Mouse (Mus musculus): ENCODE measurements around the gene Krtcap3. TPM values are rescaled to one million over a fixed set of nuclear protein-coding genes. Genes with fewer than 3 reads are reported as not detected.

The Krtcap3 gene
- polyA plus RNA-seq, 1 experiment from 2014 or later = 71.1 TPM

GRCm38 (mm10) chr5:31266101-31266500 lies 14.6 kb downstream of the Krtcap3 start:
- H3K4me2 ChIP-seq (ENCODE audit: low read depth, low read length) = no peak overlapping the region
- H3K9ac ChIP-seq (ENCODE audit: low read depth, low read length) = no peak overlapping the region
- H3K4me3 ChIP-seq (ENCODE audit: low read length) = no peak overlapping the region
- 87% methylated on average over 7 of the region's 7 CpGs for WGBS
- no peak for ATAC-seq
- H3K27ac ChIP-seq (ENCODE audit: low read length) = no peak overlapping the region
- no peaks in the 10 kb centered on the region for H3K4me1 ChIP-seq (ENCODE audit: control insufficient read depth, insufficient read depth, low read length)
- H3K9me3 ChIP-seq (ENCODE audit: control insufficient read depth, low read length) = no peaks in the 10 kb centered on the region
- peaks cover 6% of the 10 kb centered on the region; the same call in 1 of the 2 replicates for H3K36me3 ChIP-seq (ENCODE audit: control insufficient read depth, insufficient read depth, low read length)
- no peaks in the 10 kb centered on the region for H3K27me3 ChIP-seq (replicated peaks; ENCODE audit: control insufficient read depth, insufficient read depth, low read length)

GRCm38 (mm10) chr5:31267686-31268085 lies 16.2 kb downstream of the Krtcap3 start:
- ATAC-seq = no peak
- 78% methylated on average over 6 of the region's 6 CpGs for WGBS
- H3K27ac ChIP-seq (ENCODE audit: low read length) = no peak overlapping the region
- H3K4me1 ChIP-seq (ENCODE audit: control insufficient read depth, insufficient read depth, low read length) = no peaks in the 10 kb centered on the region
- H3K4me3 ChIP-seq (ENCODE audit: low read length) = no peak overlapping the region
- H3K36me3 ChIP-seq (ENCODE audit: control insufficient read depth, insufficient read depth, low read length) = peaks cover 6% of the 10 kb centered on the region; the same call in 1 of the 2 replicates
- H3K27me3 ChIP-seq (replicated peaks; ENCODE audit: control insufficient read depth, insufficient read depth, low read length) = no peaks in the 10 kb centered on the region
- H3K9ac ChIP-seq (ENCODE audit: low read depth, low read length) = no peak overlapping the region
- H3K4me2 ChIP-seq (ENCODE audit: low read depth, low read length) = no peak overlapping the region
- no peaks in the 10 kb centered on the region for H3K9me3 ChIP-seq (ENCODE audit: control insufficient read depth, low read length)

DNA sequence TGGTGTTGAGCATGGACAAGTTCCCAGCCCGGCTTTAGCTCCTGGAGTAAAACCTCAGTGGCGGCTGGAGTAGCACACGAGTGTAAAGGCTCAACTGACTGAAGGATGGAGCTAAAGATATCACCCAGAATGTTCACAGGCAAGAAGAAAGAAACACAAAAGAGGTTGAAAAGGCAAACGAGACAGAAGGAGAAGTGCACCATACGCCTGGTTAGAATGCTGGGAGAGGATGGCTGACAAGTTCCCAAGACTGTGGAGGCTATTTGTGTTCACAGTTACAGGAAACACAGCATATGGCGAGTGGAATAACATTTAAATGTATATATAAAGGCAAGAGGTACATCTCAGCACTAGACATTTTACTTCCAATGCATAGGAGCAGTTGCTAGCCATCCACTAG lies 21.5 kb downstream of the Krtcap3 start:
- WGBS = 90% methylated on average over 6 of the region's 6 CpGs
- ATAC-seq = no peak
- Histone ChIP-seq H3K27ac (ENCODE audit: low read length) (no peak overlapping the region), H3K9ac (ENCODE audit: low read depth, low read length) (no peak overlapping the region), H3K27me3 (replicated peaks; ENCODE audit: control insufficient read depth, insufficient read depth, low read length) (no peaks in the 10 kb centered on the region), H3K4me2 (ENCODE audit: low read depth, low read length) (no peak overlapping the region), H3K4me3 (ENCODE audit: low read length) (no peak overlapping the region), H3K9me3 (ENCODE audit: control insufficient read depth, low read length) (no peaks in the 10 kb centered on the region), H3K4me1 (ENCODE audit: control insufficient read depth, insufficient read depth, low read length) (no peaks in the 10 kb centered on the region), H3K36me3 (ENCODE audit: control insufficient read depth, insufficient read depth, low read length) (peaks cover 6% of the 10 kb centered on the region; the same call in 1 of the 2 replicates)

DNA sequence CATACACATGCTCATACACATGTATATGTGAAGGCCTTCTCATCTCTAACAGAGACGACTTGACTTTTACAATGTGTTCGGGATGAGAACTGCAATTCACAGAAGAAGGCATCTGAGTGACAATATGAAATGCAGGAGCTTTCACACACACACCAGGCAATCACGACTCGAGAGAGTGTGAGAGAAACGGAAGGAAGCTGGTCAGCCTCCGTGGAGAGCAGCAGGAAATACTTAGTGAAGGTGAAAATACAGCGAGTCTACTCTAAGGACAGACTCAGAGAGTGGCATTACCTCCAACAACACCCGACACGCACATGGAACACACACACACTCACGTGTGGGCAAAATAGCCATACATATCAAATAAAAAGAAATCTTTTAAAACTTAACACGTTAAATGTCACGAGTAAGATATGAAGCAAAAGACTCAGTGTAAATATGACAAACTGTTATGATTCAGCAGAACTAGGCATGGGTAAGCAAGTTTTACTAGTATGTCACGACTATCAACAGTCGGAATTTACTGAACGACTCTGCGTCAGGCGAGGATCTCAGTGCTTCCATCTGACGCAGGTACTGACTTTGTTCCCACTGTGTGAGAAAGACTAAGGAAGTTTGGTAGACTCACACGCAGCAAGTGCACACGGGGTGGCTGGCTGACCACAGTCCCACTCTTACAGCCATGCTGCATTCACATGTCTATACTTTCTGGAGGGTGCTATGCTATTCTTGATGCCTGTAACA lies 27.9 kb downstream of the Krtcap3 start:
- no peaks in the 10 kb centered on the region for H3K27me3 ChIP-seq (replicated peaks; ENCODE audit: control insufficient read depth, insufficient read depth, low read length)
- 85% methylated on average over 20 of the region's 20 CpGs for WGBS

GRCm38 (mm10) chr5:31288225-31288624 lies 36.7 kb downstream of the Krtcap3 start:
- Histone ChIP-seq H3K4me1 (ENCODE audit: control insufficient read depth, insufficient read depth, low read length) (peaks cover 11% of the 10 kb centered on the region; the same call in 1 of the 2 replicates), H3K9me3 (ENCODE audit: control insufficient read depth, low read length) (no peaks in the 10 kb centered on the region), H3K36me3 (ENCODE audit: control insufficient read depth, insufficient read depth, low read length) (peaks cover 6% of the 10 kb centered on the region; the same call in 1 of the 2 replicates), H3K9ac (ENCODE audit: low read depth, low read length) (no peak overlapping the region), H3K27me3 (replicated peaks; ENCODE audit: control insufficient read depth, insufficient read depth, low read length) (no peaks in the 10 kb centered on the region), H3K4me2 (ENCODE audit: low read depth, low read length) (no peak overlapping the region), H3K4me3 (ENCODE audit: low read length) (no peak overlapping the region), H3K27ac (ENCODE audit: low read length) (no peak overlapping the region)
- ATAC-seq = no peak
- 78% methylated on average over 4 of the region's 4 CpGs for WGBS

More for the DNA sequence above, 27.9 kb downstream of the Krtcap3 start:
- no peak for ATAC-seq
- Histone ChIP-seq H3K4me1 (ENCODE audit: control insufficient read depth, insufficient read depth, low read length) (no peaks in the 10 kb centered on the region), H3K9me3 (ENCODE audit: control insufficient read depth, low read length) (no peaks in the 10 kb centered on the region), H3K36me3 (ENCODE audit: control insufficient read depth, insufficient read depth, low read length) (0 out of 2 replicates have a peak, but pooled peaks cover 5% of the 10 kb centered on the region), H3K27ac (ENCODE audit: low read length) (no peak overlapping the region), H3K4me3 (ENCODE audit: low read length) (no peak overlapping the region), H3K9ac (ENCODE audit: low read depth, low read length) (no peak overlapping the region), H3K4me2 (ENCODE audit: low read depth, low read length) (no peak overlapping the region)

DNA sequence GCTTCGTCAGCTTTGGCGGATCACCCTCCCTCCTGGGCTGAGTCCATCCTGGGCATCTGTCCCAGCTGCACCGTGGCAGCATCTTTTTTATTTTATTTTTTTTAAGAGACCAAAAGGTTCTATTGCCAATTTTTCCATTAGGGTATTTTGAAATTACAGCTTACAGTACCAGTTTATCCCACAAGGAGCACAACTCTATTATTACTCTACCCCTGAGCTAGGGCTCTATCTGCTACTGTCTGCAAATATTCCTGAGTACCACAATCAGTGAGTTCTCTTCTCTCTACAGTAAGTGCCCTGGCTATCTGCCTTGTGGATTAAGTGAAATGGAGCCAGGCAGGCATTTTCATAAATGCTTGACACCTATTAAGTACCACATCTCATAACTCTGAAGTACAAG lies 37.2 kb downstream of the Krtcap3 start:
- Histone ChIP-seq H3K27me3 (replicated peaks; ENCODE audit: control insufficient read depth, insufficient read depth, low read length) (no peaks in the 10 kb centered on the region), H3K4me3 (ENCODE audit: low read length) (no peak overlapping the region), H3K9ac (ENCODE audit: low read depth, low read length) (no peak overlapping the region), H3K27ac (ENCODE audit: low read length) (no peak overlapping the region), H3K4me1 (ENCODE audit: control insufficient read depth, insufficient read depth, low read length) (peaks cover 11% of the 10 kb centered on the region; the same call in 1 of the 2 replicates), H3K4me2 (ENCODE audit: low read depth, low read length) (no peak overlapping the region), H3K9me3 (ENCODE audit: control insufficient read depth, low read length) (no peaks in the 10 kb centered on the region), H3K36me3 (ENCODE audit: control insufficient read depth, insufficient read depth, low read length) (peaks cover 6% of the 10 kb centered on the region; the same call in 1 of the 2 replicates)
- no peak for ATAC-seq
- 86% methylated on average over 3 of the region's 3 CpGs for WGBS

- Histone ChIP-seq H3K36me3 (ENCODE audit: control insufficient read depth, insufficient read depth, low read length) (peaks cover 6% of the 10 kb centered on the region; the same call in 1 of the 2 replicates), H3K4me2 (ENCODE audit: low read depth, low read length) (peak overlapping the region; percentile 84; the same call in 1 of the 2 replicates), H3K4me3 (ENCODE audit: low read length) (no peak overlapping the region; the same call in 1 of the 2 replicates), H3K4me1 (ENCODE audit: control insufficient read depth, insufficient read depth, low read length) (peaks cover 15% of the 10 kb centered on the region), H3K9ac (ENCODE audit: low read depth, low read length) (no peak overlapping the region), H3K9me3 (ENCODE audit: control insufficient read depth, low read length) (no peaks in the 10 kb centered on the region), H3K27me3 (replicated peaks; ENCODE audit: control insufficient read depth, insufficient read depth, low read length) (no peaks in the 10 kb centered on the region), H3K27ac (ENCODE audit: low read length) (no peak overlapping the region)
- no peak for ATAC-seq
- WGBS = 73% methylated on average over 3 of the region's 3 CpGs
These were observed 38.2 kb downstream of the Krtcap3 start for GRCm38 (mm10) chr5:31289626-31290230.

DNA sequence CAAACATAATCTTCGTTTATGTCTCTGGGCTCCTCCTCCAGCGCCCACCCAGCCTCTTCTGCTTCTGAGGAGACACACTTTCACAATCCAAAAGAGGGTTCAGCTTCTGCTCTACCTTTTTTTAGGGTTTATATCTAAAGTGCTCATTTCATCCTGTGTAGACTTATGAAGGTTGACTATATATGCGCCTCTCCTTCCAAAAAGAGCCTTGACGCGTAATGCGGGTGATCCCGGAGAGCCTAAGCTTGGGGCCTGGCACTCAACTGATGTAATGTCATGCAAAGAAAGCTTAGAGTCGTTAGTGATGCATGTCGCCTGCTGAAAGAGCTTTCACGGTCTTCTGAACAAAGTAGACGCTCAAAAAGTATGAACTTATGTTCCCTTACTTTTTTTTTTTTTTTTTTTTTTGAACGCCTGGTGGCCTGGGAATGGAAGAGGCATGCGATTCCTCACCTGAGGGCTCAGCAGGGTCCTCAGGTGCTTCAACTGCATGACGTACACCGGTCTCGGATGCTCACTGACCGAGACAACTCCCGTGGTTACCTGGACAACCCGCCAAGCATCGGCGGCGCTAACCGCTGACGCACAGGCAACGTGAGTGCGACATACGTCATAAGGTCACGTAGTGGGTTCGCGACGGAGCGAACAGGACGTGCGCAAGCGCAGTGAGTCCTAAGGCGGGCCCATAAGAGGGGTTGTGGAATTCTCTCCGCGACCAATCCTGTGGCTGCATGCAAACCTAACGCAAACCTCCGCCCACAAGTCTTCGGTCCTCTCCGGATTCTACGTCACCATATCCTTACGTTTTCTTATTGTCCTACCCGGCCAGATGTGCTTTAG lies 39.2 kb downstream of the Krtcap3 start, which contains the start of gene Ift172:
TSS of gene Ift172 (minus strand) at position 596 of the 840 bp plus-strand sequence.
- 2% methylated on average over 45 of the region's 45 CpGs for WGBS
- Histone ChIP-seq H3K4me2 (ENCODE audit: low read depth, low read length) (peak within 1 kb of the TSS; percentile 84), H3K27me3 (replicated peaks; ENCODE audit: control insufficient read depth, insufficient read depth, low read length) (no peaks in the 10 kb centered on the region), H3K4me3 (ENCODE audit: low read length) (peak within 1 kb of the TSS; percentile 60), H3K4me1 (ENCODE audit: control insufficient read depth, insufficient read depth, low read length) (peaks cover 20% of the 10 kb centered on the region), H3K9me3 (ENCODE audit: control insufficient read depth, low read length) (no peaks in the 10 kb centered on the region), H3K27ac (ENCODE audit: low read length) (peak within 1 kb of the TSS; percentile 49), H3K36me3 (ENCODE audit: control insufficient read depth, insufficient read depth, low read length) (peaks cover 3% of the 10 kb centered on the region; the same call in 1 of the 2 replicates), H3K9ac (ENCODE audit: low read depth, low read length) (peak within 1 kb of the TSS; percentile 59)
- peak; percentile 95 for ATAC-seq

GRCm38 (mm10) chr5:31291361-31291688 lies 39.8 kb downstream of the Krtcap3 start:
- H3K36me3 ChIP-seq (ENCODE audit: control insufficient read depth, insufficient read depth, low read length) = no peaks in the 10 kb centered on the region
- H3K4me2 ChIP-seq (ENCODE audit: low read depth, low read length) = peak overlapping the region; percentile 47
- WGBS = 2% methylated on average over 9 of the region's 9 CpGs
- H3K9me3 ChIP-seq (ENCODE audit: control insufficient read depth, low read length) = no peaks in the 10 kb centered on the region
- no peaks in the 10 kb centered on the region for H3K27me3 ChIP-seq (replicated peaks; ENCODE audit: control insufficient read depth, insufficient read depth, low read length)
- peak overlapping the region; percentile 50 for H3K9ac ChIP-seq (ENCODE audit: low read depth, low read length)
- peak overlapping the region; percentile 60 for H3K4me3 ChIP-seq (ENCODE audit: low read length)
- H3K27ac ChIP-seq (ENCODE audit: low read length) = peak overlapping the region; percentile 31
- no peak; the same call in 1 of the 2 replicates for ATAC-seq
- H3K4me1 ChIP-seq (ENCODE audit: control insufficient read depth, insufficient read depth, low read length) = peaks cover 20% of the 10 kb centered on the region
